8 mouse cellular contexts compared by ENCODE assay signal in genomic region chr3:153690553-153690952, GRCm38 (mm10). TPM values are rescaled to one million over a fixed set of nuclear protein-coding genes. Genes with fewer than 3 reads are reported as not detected.
A peak's percentile ranks its signal among the peaks of the same experiment; 100 is the strongest.
DNase-seq lines count a peak whose midpoint lies in the region; ATAC-seq and TF ChIP-seq lines count a peak whose summit lies in the region.

No protein-coding gene starts in this region.

- peak overlapping the region; percentile 5; the same call in 1 of the 2 replicates for H3K9ac ChIP-seq in heart, embryonic 16.5 days (ENCODE audit: low read length)
- no peak overlapping the region for H3K9ac ChIP-seq in neural tube, embryonic 12.5 days
- peak overlapping the region; percentile 12; the same call in 1 of the 2 replicates for H3K9ac ChIP-seq in limb, embryonic 11.5 days (ENCODE audit: low read length)
- no peak overlapping the region for H3K9ac ChIP-seq in stomach, postnatal 0 days (ENCODE audit: low read length)

- H3K9me3 ChIP-seq in heart, embryonic 16.5 days (replicated peaks; ENCODE audit: control insufficient read depth, low read length), result no peaks in the 10 kb centered on the region
- no peaks in the 10 kb centered on the region for H3K9me3 ChIP-seq in neural tube, embryonic 12.5 days
- H3K9me3 ChIP-seq in limb, embryonic 11.5 days (ENCODE audit: control insufficient read depth, low read length), result no peaks in the 10 kb centered on the region
- H3K9me3 ChIP-seq in stomach, postnatal 0 days (ENCODE audit: control insufficient read depth, low read length), result no peaks in the 10 kb centered on the region

- TF ChIP-seq EP300 in stomach, postnatal 0 days (optimal IDR thresholded peaks at IDR 0.05), result no peak

- peak overlapping the region; percentile 51; the same call in 1 of the 2 replicates for H3K4me2 ChIP-seq in heart, embryonic 16.5 days (ENCODE audit: low read depth, low read length)
- H3K4me2 ChIP-seq in neural tube, embryonic 12.5 days (replicated peaks), result no peak overlapping the region
- H3K4me2 ChIP-seq in limb, embryonic 11.5 days (ENCODE audit: low read depth, severe bottlenecking), result peak overlapping the region; percentile 15; the same call in 1 of the 2 replicates
- H3K4me2 ChIP-seq in stomach, postnatal 0 days (replicated peaks; ENCODE audit: low read depth), result no peak overlapping the region

- H3K4me3 ChIP-seq in heart, embryonic 16.5 days (ENCODE audit: low read length), result no peak overlapping the region
- no peak overlapping the region for H3K4me3 ChIP-seq in neural tube, embryonic 12.5 days
- H3K4me3 ChIP-seq in limb, embryonic 11.5 days (ENCODE audit: low read depth, low read length), result no peak overlapping the region
- no peak overlapping the region for H3K4me3 ChIP-seq in stomach, postnatal 0 days (ENCODE audit: low read depth, low read length)

- 49% methylated on average over 2 of the region's 2 CpGs for WGBS in heart, embryonic 16.5 days
- WGBS in neural tube, embryonic 12.5 days, result 82% methylated on average over 2 of the region's 2 CpGs
- 30% methylated on average over 2 of the region's 2 CpGs for WGBS in limb, embryonic 11.5 days
- WGBS in stomach, postnatal 0 days, result 56% methylated on average over 2 of the region's 2 CpGs

- H3K27ac ChIP-seq in heart, embryonic 16.5 days (ENCODE audit: low read length), result peak overlapping the region; percentile 91
- H3K27ac ChIP-seq in neural tube, embryonic 12.5 days, result 0 out of 2 replicates have a peak overlapping the region, but pooled peaks have one; percentile 15
- H3K27ac ChIP-seq in limb, embryonic 11.5 days (replicated peaks; ENCODE audit: low read depth, low read length), result peak overlapping the region; percentile 56; the same call in 1 of the 2 replicates
- H3K27ac ChIP-seq in stomach, postnatal 0 days (replicated peaks), result no peak overlapping the region; the same call in 1 of the 2 replicates

- peak; percentile 59; the same call in 1 of the 2 replicates for ATAC-seq in heart, embryonic 16.5 days (replicated peaks; ENCODE audit: extremely low read depth, insufficient read depth, low FRiP score)
- ATAC-seq in neural tube, embryonic 12.5 days (ENCODE audit: low FRiP score, low read depth), result no peak
- ATAC-seq in limb, embryonic 11.5 days (ENCODE audit: insufficient number of reproducible peaks, low FRiP score, low TSS enrichment, low read depth), result peak; percentile 73
- peak; percentile 74; the same call in 1 of the 2 replicates for ATAC-seq in stomach, postnatal 0 days (ENCODE audit: low FRiP score, low TSS enrichment)
- ATAC-seq in megakaryocyte, adult 5-6 weeks (ENCODE audit: poor library complexity, severe bottlenecking), result no peak

- TF ChIP-seq CTCF in stomach, postnatal 0 days (IDR thresholded peaks at IDR 0.05; ENCODE audit: low read depth), result peak; percentile 51

- peaks cover 35% of the 10 kb centered on the region for H3K4me1 ChIP-seq in heart, embryonic 16.5 days (ENCODE audit: control insufficient read depth, insufficient read depth, low read length)
- peaks cover 13% of the 10 kb centered on the region for H3K4me1 ChIP-seq in neural tube, embryonic 12.5 days
- H3K4me1 ChIP-seq in limb, embryonic 11.5 days (ENCODE audit: control insufficient read depth, insufficient read depth, low read length), result peaks cover 32% of the 10 kb centered on the region
- H3K4me1 ChIP-seq in stomach, postnatal 0 days (replicated peaks; ENCODE audit: control insufficient read depth, insufficient read depth), result no peaks in the 10 kb centered on the region

- no peaks in the 10 kb centered on the region for H3K27me3 ChIP-seq in heart, embryonic 16.5 days (ENCODE audit: control insufficient read depth, insufficient read depth, low read length)
- H3K27me3 ChIP-seq in neural tube, embryonic 12.5 days (replicated peaks), result no peaks in the 10 kb centered on the region
- no peaks in the 10 kb centered on the region for H3K27me3 ChIP-seq in limb, embryonic 11.5 days (ENCODE audit: control insufficient read depth, insufficient read depth, low read length)
- H3K27me3 ChIP-seq in stomach, postnatal 0 days (ENCODE audit: control insufficient read depth, insufficient read depth, low read length), result no peaks in the 10 kb centered on the region

- H3K36me3 ChIP-seq in heart, embryonic 16.5 days (ENCODE audit: control insufficient read depth, insufficient read depth), result no peaks in the 10 kb centered on the region
- H3K36me3 ChIP-seq in neural tube, embryonic 12.5 days, result no peaks in the 10 kb centered on the region
- no peaks in the 10 kb centered on the region for H3K36me3 ChIP-seq in limb, embryonic 11.5 days (ENCODE audit: control insufficient read depth, insufficient read depth, low read length)
- H3K36me3 ChIP-seq in stomach, postnatal 0 days (ENCODE audit: control insufficient read depth, insufficient read depth, low read length), result no peaks in the 10 kb centered on the region

- DNase-seq in heart, adult 9 months (ENCODE audit: low spot score in 2 of 2), result no peak
- no peak for DNase-seq in neural tube, embryonic 10.5 days (ENCODE audit: extremely low spot score, low spot score)
- no peak for DNase-seq in limb, embryonic 11.5 days (ENCODE audit: low spot score)
- DNase-seq in stomach, postnatal 0 days (ENCODE audit: low spot score), result no peak
- DNase-seq in urinary bladder, postnatal 25 days (ENCODE audit: low spot score), result no peak

RNA-seq across cellular contexts. Expression of gene St6galnac3, which starts 34.4 kb away (rescaled TPM):
- polyA plus RNA-seq in heart, embryonic 16.5 days (2015; fragmentation: Nextera tagmentation; extraction: Ambion mirVana), result 20.1 and 20.8 TPM in 2 replicates
- 29.2 and 34.8 TPM in 2 replicates for polyA plus RNA-seq in neural tube, embryonic 12.5 days (2016; fragmentation: Nextera tagmentation; extraction: Ambion mirVana)
- polyA plus RNA-seq in limb, embryonic 11.5 days (2014; fragmentation: Nextera tagmentation; extraction: Ambion mirVana), result 50.7 and 51.2 TPM in 2 replicates
- 4.5 and 6.2 TPM in 2 replicates for polyA plus RNA-seq in stomach, postnatal 0 days (2015; fragmentation: Nextera tagmentation; extraction: Ambion mirVana)
- 0.16 and 0.57 TPM in 2 replicates for total RNA-seq in megakaryocyte, adult 5-6 weeks (2015)
- total RNA-seq in megakaryocyte, adult 5-6 weeks (2017), result 0.18 and 1.4 TPM in 2 replicates

Comparison
In these comparisons a context has a peak if more than half of its experiments do, and no peak if none do; other contexts are left out.
1. ATAC-seq: peak in heart, embryonic 16.5 days (single experiment), limb, embryonic 11.5 days (single experiment) and stomach, postnatal 0 days (single experiment); none in neural tube, embryonic 12.5 days (single experiment) and megakaryocyte, adult 5-6 weeks (single experiment).
2. H3K4me2 ChIP-seq: peak in heart, embryonic 16.5 days (single experiment) and limb, embryonic 11.5 days (single experiment); none in neural tube, embryonic 12.5 days (single experiment) and stomach, postnatal 0 days (single experiment).
3. H3K9ac ChIP-seq: peak in heart, embryonic 16.5 days (single experiment) and limb, embryonic 11.5 days (single experiment); none in neural tube, embryonic 12.5 days (single experiment) and stomach, postnatal 0 days (single experiment).